Mouse (Mus musculus) CD4-positive, CD25-positive, alpha-beta regulatory T cell, adult 4 months (primary cell): Measurements from ENCODE around the gene Majin. TPM values are rescaled to one million over a fixed set of nuclear protein-coding genes. Genes with fewer than 3 reads are reported as not detected.

Experiments used
- ATAC-seq: one replicate; pipeline ENCODE4 v1.8.0; 2017
- polyA plus RNA-seq, 2 experiments: library from polyadenylated mRNA; unstranded; fragments of 100-300 nt; shearing (Covaris generic); gene quantifications; one replicate each; pipeline ENCODE4 v1.2.1; 2017

The Majin gene
- polyA plus RNA-seq, 2 experiments from 2014 or later, result 0.90 TPM; not detected in 1

DNA sequence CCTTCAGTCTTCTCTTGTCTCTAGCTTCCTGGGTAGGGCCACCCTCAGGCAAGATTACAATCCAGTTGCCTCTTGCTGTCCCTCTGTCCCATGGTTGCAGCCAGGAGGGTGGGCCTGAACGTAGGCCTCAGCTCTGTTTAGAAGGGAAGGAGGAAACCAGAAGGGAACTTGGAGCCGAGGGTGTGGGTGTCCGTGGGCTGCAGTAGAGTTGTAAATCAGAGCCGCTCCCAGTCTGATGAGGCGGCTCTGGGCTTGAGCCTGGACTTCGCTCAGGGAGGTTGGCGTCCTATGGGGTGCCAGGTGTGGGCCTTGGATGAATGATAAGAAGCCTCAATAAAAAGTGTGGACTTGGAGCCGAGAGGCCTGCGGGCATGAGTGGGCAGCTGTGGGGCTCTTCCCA is 80.0 kb downstream of the Majin start:
- no peak for ATAC-seq

DNA sequence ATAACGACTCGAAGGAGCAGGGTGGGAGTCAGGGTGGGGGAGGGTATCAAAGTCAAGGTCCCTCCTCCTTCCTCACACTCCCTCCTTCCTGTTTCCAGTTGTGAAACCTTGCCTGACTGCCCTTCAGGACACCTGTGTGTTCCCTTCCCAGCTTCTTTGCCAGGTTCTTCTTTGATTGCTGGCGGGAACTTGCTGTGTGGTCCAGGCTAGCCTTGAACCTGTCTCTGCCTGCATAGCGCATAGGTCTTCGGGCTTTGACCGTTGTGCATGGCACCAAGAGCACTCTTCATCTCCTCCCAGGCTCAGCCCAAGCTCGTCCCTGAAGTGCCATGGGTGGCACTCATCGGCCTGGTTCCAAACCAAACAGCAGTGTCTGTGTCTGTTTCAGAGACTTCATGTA is 80.8 kb downstream of the Majin start:
- ATAC-seq, result no peak

DNA sequence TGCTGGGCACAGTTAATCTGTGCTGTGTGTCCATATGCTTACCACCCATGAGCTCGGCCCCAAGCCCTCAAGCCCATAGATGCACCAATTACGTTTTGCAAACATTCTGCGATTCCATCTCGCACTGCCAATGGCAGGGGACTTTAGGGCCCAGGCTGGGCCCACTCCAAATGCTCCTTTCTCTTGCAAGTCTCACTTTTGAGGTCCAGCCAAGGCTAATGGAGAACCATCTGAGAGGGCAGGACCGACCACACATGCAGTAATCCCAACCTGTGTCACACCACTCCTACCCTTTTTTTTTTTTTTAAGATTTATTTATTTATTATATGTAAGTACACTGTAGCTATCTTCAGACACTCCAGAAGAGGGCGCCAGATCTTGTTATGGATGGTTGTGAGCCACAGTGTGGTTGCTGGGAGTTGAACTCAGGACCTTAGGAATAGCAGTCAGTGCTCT is 81.6 kb downstream of the Majin start:
- no peak for ATAC-seq

DNA sequence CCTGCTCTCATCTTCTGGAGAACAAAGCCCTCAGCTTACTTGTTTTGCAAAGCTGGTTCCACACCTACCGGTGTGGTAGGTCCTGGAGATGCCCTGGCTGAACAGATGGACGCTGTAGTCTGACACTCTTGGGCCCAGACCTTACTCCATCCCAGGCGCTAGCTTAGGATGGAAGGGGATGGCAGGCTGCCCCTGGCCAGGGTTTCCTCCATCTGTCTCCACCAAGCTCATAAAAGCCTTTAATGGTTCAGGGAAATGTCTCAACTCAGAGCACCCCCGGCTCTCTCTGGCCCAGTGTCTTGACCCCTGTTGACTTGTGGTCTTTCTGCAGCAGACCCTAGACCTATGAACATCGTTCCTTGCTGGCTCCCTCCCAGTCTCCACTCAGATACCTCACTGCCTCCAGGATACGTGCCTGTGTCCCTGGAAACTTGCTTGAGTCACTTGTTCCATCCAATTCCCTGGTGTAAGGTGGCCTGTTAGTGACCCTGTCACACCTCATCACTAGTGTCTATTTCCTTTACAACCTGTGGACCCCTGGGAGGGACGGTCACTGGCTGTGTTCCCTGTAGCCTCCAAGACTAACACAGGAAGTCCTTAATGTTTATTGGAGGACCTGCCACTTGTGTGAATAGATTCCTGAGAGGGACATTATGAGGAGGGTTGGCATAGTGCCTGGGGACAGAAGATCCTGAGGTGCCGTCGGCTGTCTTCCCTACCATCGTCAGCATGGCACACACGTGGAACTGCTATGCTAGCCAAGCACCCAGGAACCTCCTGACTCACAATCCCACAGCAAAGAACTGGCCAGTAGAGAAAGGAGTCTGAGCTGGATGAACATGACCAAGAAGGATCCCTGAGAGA is 83.3 kb downstream of the Majin start:
- ATAC-seq, result no peak

DNA sequence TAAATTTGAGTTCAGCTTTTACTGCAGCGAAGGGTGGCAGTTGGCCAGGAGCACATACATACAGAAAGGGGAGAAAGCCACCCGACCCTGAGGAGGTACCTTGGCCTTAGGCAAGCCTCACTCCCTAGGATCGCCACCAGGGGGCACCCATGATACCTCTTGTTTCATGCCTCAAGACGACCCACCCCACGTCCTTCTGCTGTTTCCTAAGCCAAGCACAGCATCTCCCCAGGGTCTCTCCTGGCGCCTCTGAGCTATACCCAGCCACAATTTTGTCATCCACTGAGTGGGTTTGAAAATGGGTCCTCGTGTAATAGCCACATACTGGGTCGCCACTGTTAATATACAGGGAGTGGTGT is 84.0 kb downstream of the Majin start:
- peak; percentile 80 for ATAC-seq

DNA sequence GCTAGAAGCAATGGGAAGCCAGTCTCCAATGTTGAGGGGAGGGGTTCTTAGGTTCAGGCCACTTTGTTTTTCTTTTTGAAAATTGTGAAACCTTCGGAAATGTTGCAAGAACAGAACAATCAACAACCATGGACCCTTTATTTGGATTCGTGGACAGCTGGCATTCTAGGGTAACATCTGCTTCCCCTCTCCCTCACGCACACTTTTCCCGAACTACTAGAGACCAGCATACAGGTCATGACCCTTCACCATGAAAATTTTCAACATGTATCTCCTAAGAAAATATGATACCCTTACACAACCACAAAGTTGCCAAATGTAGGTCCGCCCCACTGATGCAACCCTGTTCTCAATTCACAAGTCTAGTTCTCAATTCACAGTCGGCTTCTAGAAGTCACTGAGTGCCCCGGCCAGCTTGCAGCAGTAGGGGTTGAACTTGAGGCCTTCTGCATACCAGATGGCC is 84.5 kb downstream of the Majin start:
- ATAC-seq, result no peak

DNA sequence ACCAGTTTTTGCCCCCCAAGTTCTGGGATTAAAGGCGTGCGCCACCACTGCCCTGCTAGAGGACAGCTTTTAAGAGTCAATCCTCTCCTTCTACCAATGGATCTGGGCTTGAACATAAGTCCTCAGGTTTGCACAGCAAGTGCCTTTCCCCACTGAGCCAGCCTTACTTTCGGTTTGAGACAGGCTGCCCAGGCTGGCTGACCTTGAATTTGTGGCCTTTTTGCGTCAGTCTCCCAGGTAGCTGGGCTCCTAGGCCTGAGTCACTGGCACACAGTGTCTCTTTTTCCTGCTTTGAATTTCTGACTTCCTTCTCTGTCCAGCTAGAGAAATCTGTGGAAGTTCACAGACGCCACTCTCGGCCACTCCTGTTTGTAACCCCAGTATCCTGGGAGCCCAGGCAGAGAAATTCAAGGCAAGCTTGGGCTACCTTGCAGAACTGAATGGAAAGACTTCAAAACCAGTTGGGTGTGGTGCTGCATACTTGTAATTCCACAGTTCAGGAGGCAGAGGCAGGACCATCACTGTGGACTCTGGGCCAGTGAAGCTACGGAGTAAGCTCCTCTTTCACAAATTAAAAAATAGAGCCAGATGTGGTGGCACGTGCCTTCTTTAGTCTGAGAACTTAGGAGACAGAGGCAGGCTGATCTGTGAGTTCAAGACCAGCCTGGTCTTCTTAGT is 85.7 kb downstream of the Majin start:
- ATAC-seq, result no peak

DNA sequence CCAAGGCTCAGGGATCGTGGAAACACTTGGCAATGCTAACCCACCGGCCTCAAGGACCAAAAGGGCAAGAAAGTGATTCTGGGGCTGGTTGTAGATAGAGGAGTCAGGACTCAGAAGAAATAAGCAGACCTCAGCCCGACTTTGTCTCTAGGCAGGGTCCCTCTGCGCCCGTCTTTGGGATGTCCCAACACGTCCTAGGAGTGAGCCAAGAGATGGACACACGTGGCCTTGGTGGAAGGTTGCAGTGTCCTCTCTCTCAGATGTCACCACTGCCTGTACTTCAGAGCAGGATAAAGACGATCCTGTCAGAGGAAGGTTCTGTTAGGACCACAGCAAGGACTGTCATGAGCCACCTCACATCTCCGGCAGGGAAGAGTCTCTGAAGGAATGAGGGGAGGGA is 86.5 kb downstream of the Majin start:
- no peak for ATAC-seq

DNA sequence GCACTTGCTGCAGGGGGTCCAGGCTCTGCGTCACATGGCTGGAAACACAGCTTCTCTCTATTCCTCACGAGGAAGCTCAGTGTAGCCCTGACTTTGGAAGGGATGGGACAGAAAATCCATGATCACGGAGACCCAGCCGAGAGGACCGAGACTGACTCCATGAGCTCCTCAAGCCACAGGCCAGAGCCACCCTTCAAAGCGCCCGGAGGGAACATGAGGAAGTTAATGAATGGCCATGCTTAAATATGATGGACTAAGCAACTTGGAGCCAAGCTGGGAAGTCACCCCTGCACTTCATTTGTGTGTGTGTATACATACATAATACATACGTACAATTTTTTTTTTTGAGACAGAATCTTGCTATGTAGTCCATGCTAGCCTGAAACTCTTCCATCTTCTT is 87.0 kb downstream of the Majin start:
- no peak for ATAC-seq

DNA sequence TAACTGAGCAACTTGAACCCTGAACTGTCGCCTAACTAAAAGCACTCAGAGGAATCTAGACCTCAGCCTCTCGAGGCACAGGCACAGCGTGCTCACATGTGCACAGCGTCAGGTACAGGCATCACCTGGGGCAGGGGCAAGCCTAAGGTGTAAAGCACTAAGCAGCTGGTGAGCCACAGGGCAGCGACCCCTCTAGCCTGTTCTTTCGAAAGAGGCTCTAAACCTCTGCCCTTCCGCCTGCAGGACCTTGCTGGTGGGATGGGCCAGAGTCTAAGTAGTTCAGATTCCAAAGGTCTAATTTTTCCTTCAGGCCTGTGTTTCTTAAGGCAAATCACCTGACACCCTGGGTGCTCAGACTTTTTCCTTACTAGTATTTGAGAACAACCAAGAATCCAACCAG is 87.9 kb downstream of the Majin start:
- ATAC-seq, result no peak

DNA sequence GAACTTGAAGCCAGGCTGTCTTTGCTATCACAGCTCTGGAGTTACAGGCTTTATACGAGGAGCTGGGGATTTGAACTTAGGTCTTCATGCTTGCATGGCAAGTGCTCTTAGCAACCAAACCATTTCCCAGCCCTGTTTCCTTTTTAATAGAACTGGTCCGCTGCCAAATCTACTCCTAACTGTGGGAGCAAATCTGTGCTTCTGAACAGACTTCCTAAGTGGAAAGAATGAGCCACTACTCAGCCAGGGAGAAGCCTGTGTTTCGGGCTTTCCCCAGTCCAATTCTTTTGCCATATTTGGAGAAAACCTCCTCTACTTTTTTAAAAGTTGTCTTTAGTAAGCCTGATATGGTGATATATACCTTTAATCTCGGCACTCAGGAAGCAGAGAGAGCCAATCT is 88.5 kb downstream of the Majin start:
- no peak for ATAC-seq

DNA sequence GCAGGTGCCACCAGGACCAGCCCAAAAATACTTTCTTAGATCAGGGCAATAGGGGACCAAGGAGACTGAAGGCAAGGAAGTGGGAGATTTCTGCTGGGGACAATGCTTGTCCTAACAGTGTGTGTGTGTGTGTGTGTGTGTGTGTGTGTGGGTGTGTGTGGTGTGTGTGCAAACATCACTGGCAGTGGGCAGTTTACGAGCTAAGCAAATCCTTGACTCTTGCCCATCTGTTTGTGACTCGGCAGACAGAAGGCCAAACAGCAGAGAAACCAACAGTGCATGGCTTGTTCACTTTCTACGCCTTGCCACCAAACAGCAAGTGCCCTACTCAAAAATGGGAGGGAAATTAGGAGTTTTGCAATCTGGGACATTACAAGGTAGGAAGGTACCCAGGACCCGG is 89.4 kb downstream of the Majin start:
- no peak for ATAC-seq

Other genes with a start within 250 kb of the Majin start
- gene Pola2, start 220.2 kb upstream of the Majin start, polyA plus RNA-seq, result 10 to 100 TPM; 13.8 to 15.8 TPM
- not detected for gene Slc22a20, start 198.2 kb upstream of the Majin start, polyA plus RNA-seq
- 10 to 100 TPM; 40.2 to 45.3 TPM for gene Capn1, start 168.5 kb upstream of the Majin start, polyA plus RNA-seq
- 10 to 100 TPM; 13.4 to 17.1 TPM for gene Syvn1, start 137.8 kb upstream of the Majin start, polyA plus RNA-seq
- gene Mrpl49, start 126.6 kb upstream of the Majin start, polyA plus RNA-seq, result 10 to 100 TPM; 33.9 to 37.5 TPM
- 1,000 to 10,000 TPM; 2,365 to 3,114 TPM for gene Fau, start 126.5 kb upstream of the Majin start, polyA plus RNA-seq
- 1 to 10 TPM; 5.7 to 6.7 TPM for gene Znhit2, start 123.2 kb upstream of the Majin start, polyA plus RNA-seq
- gene Tm7sf2, start 116.0 kb upstream of the Majin start, polyA plus RNA-seq, result 1 to 10 TPM; 5.5 to 7.1 TPM
- 10 to 100 TPM; 27.9 to 39.0 TPM for gene Vps51, start 107.2 kb upstream of the Majin start, polyA plus RNA-seq
- gene Tmem262, start 104.4 kb upstream of the Majin start, polyA plus RNA-seq, result not detected
- not detected for gene Gm28374, start 102.1 kb upstream of the Majin start, polyA plus RNA-seq
- 10 to 100 TPM; 36.7 to 51.4 TPM for gene Zfpl1, start 99.4 kb upstream of the Majin start, polyA plus RNA-seq
- 1 to 10 TPM; 3.5 to 5.5 TPM for gene Cdca5, start 99.4 kb upstream of the Majin start, polyA plus RNA-seq
- gene AC131692.1, start 90.0 kb upstream of the Majin start, polyA plus RNA-seq, result not detected
- gene Naaladl1, start 78.6 kb upstream of the Majin start, polyA plus RNA-seq, result under 1 TPM in 1 of 2 experiments, not detected in 1; 0.17 TPM
- 1 to 10 TPM in 1 of 2 experiments, under 1 TPM in 1; 0.43 to 2.2 TPM for gene Sac3d1, start 65.7 kb upstream of the Majin start, polyA plus RNA-seq
- gene Snx15, start 56.1 kb upstream of the Majin start, polyA plus RNA-seq, result 10 to 100 TPM; 20.9 to 26.5 TPM
- gene Batf2, start 43.4 kb upstream of the Majin start, polyA plus RNA-seq, result not detected
- 10 to 100 TPM; 17.1 to 31.5 TPM for gene Arl2, start 42.8 kb upstream of the Majin start, polyA plus RNA-seq
- gene Gpha2, start 42.0 kb downstream of the Majin start, polyA plus RNA-seq, result not detected
- gene Ppp2r5b, start 51.5 kb downstream of the Majin start, polyA plus RNA-seq, result 1 to 10 TPM; 1.2 to 1.6 TPM
- 10 to 100 TPM; 10.4 to 14.7 TPM for gene Atg2a, start 57.3 kb downstream of the Majin start, polyA plus RNA-seq
- 10 to 100 TPM in 1 of 2 experiments, 1 to 10 TPM in 1; 6.4 to 22.8 TPM for gene Ehd1, start 92.3 kb downstream of the Majin start, polyA plus RNA-seq
- under 1 TPM; 0.07 to 0.13 TPM for gene Cdc42bpg, start 122.1 kb downstream of the Majin start, polyA plus RNA-seq
- gene Men1, start 150.6 kb downstream of the Majin start, polyA plus RNA-seq, result 10 to 100 TPM; 16.9 to 32.1 TPM
- gene Map4k2, start 156.7 kb downstream of the Majin start, polyA plus RNA-seq, result 100 to 1,000 TPM in 1 of 2 experiments, 10 to 100 TPM in 1; 77.5 to 135 TPM
- gene Sf1, start 179.3 kb downstream of the Majin start, polyA plus RNA-seq, result 10 to 100 TPM; 55.3 to 56.7 TPM
- gene Pygm, start 200.0 kb downstream of the Majin start, polyA plus RNA-seq, result 10 to 100 TPM in 1 of 2 experiments, 1 to 10 TPM in 1; 2.0 to 14.2 TPM
- gene Rasgrp2, start 215.0 kb downstream of the Majin start, polyA plus RNA-seq, result 100 to 1,000 TPM in 1 of 2 experiments, 10 to 100 TPM in 1; 80.3 to 117 TPM
- gene Nrxn2, start 234.3 kb downstream of the Majin start, polyA plus RNA-seq, result not detected